Mouse (Mus musculus): Measurements from ENCODE around the gene Zbtb40. TPM values are rescaled to one million over a fixed set of nuclear protein-coding genes. Genes with fewer than 3 reads are reported as not detected.

Zbtb40 gene
- polyA plus RNA-seq (2014; fragmentation: Nextera tagmentation; extraction: Ambion mirVana) = 3.0 and 4.1 TPM in 2 replicates

DNA sequence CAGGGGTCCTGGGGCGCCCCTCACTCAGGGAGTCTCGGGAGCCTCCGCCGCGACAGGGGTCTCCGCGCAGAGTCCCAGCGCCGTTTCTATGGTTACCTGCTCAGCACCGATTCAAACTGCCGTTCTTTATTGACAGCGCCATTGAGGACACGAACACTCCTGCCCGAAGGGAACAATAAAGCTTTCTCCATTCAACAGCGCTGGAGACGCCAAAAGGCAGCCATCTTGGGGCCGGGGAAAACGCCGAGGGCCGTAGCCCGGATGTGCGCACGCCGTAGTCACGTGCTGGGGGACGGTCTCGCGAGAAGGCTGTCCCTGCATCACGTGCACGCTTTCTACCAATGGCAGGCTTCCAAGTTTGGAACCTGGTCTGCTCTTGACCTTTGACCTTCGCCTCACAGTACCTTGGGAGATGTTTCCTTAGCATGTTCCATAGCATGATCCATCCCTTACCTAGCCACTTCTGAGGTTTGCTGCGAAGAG, at the start of gene Zbtb40:
Gene Zbtb40 (minus strand): TSS at position 252 of the 483 bp plus-strand sequence.
- Histone ChIP-seq H3K9me3 (ENCODE audit: control insufficient read depth, low read length) (peaks cover 9% of the 10 kb centered on the region; the same call in 1 of the 2 replicates), H3K4me1 (ENCODE audit: control insufficient read depth, insufficient read depth, low read length) (peaks cover 19% of the 10 kb centered on the region), H3K36me3 (ENCODE audit: control insufficient read depth, insufficient read depth, low read length) (no peaks in the 10 kb centered on the region), H3K4me2 (ENCODE audit: low read depth, low read length) (peak within 1 kb of the TSS; percentile 71), H3K4me3 (ENCODE audit: low read depth, low read length) (peak within 1 kb of the TSS; percentile 95), H3K27me3 (replicated peaks; ENCODE audit: control insufficient read depth, insufficient read depth, low read length) (peaks cover 34% of the 10 kb centered on the region), H3K27ac (replicated peaks; ENCODE audit: low read depth, low read length) (peak within 1 kb of the TSS; percentile 70), H3K9ac (ENCODE audit: low read depth, low read length) (peak within 1 kb of the TSS; percentile 80)
- ATAC-seq (ENCODE audit: low read depth) = peak; percentile 96
- DNase-seq (ENCODE audit: low spot score) = peak; percentile 98
- WGBS = 1% methylated on average over 32 of the region's 32 CpGs

DNA sequence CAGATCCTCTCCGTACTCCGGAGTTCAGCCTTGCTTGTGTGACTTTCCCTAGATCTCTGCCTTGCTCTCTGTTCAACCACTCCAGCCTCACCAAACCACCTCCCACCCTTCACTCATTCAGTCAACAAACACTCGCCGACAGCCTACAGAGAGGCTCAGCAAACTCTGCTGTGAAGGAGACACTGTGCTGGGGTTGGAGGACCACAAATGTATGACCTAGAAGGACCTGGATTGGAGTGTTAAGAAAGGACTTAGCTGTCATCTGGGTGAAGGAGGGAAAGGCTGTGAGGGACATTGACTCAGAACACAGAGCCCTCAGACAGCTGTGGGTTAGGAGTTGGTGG, 49.4 kb upstream of the Zbtb40 start:
- no peaks in the 10 kb centered on the region for H3K36me3 ChIP-seq (ENCODE audit: control insufficient read depth, insufficient read depth, low read length)
- no peak overlapping the region for H3K9ac ChIP-seq (ENCODE audit: low read depth, low read length)
- no peaks in the 10 kb centered on the region for H3K27me3 ChIP-seq (replicated peaks; ENCODE audit: control insufficient read depth, insufficient read depth, low read length)
- whole genome bisulfite sequencing = 39% methylated on average over 4 of the region's 4 CpGs
- H3K27ac ChIP-seq (replicated peaks; ENCODE audit: low read depth, low read length) = 0 out of 2 replicates have a peak overlapping the region, but pooled peaks have one; percentile 3
- no peak for ATAC-seq (ENCODE audit: low read depth)
- H3K4me2 ChIP-seq (ENCODE audit: low read depth, low read length) = no peak overlapping the region
- no peak overlapping the region for H3K4me3 ChIP-seq (ENCODE audit: low read depth, low read length)
- H3K9me3 ChIP-seq (ENCODE audit: control insufficient read depth, low read length) = no peaks in the 10 kb centered on the region
- peaks cover 17% of the 10 kb centered on the region for H3K4me1 ChIP-seq (ENCODE audit: control insufficient read depth, insufficient read depth, low read length)
- no peak for DNase-seq (ENCODE audit: low spot score)

GRCm38 (mm10) chr4:137097246-137097983, 48.8 kb upstream of the Zbtb40 start:
- H3K4me3 ChIP-seq (ENCODE audit: low read depth, low read length) = no peak overlapping the region
- peak; percentile 74 for ATAC-seq (ENCODE audit: low read depth)

GRCm38 (mm10) chr4:137096353-137096752, 47.8 kb upstream of the Zbtb40 start:
- Histone ChIP-seq H3K27me3 (replicated peaks; ENCODE audit: control insufficient read depth, insufficient read depth, low read length) (no peaks in the 10 kb centered on the region), H3K4me1 (ENCODE audit: control insufficient read depth, insufficient read depth, low read length) (peaks cover 17% of the 10 kb centered on the region), H3K4me3 (ENCODE audit: low read depth, low read length) (no peak overlapping the region), H3K9me3 (ENCODE audit: control insufficient read depth, low read length) (0 out of 2 replicates have a peak, but pooled peaks cover 7% of the 10 kb centered on the region), H3K4me2 (ENCODE audit: low read depth, low read length) (no peak overlapping the region), H3K27ac (replicated peaks; ENCODE audit: low read depth, low read length) (0 out of 2 replicates have a peak overlapping the region, but pooled peaks have one; percentile 28), H3K36me3 (ENCODE audit: control insufficient read depth, insufficient read depth, low read length) (no peaks in the 10 kb centered on the region), H3K9ac (ENCODE audit: low read depth, low read length) (no peak overlapping the region)
- peak; percentile 65 for DNase-seq (ENCODE audit: low spot score)
- 33% methylated on average over 10 of the region's 10 CpGs for WGBS
- ATAC-seq (ENCODE audit: low read depth) = no peak

More at GRCm38 (mm10) chr4:137097246-137097983, 48.8 kb upstream of the Zbtb40 start:
- 57% methylated on average over 17 of the region's 17 CpGs for WGBS
- Histone ChIP-seq H3K9ac (ENCODE audit: low read depth, low read length) (no peak overlapping the region), H3K27me3 (replicated peaks; ENCODE audit: control insufficient read depth, insufficient read depth, low read length) (no peaks in the 10 kb centered on the region), H3K27ac (replicated peaks; ENCODE audit: low read depth, low read length) (0 out of 2 replicates have a peak overlapping the region, but pooled peaks have one; percentile 28), H3K9me3 (ENCODE audit: control insufficient read depth, low read length) (0 out of 2 replicates have a peak, but pooled peaks cover 4% of the 10 kb centered on the region), H3K36me3 (ENCODE audit: control insufficient read depth, insufficient read depth, low read length) (no peaks in the 10 kb centered on the region), H3K4me2 (ENCODE audit: low read depth, low read length) (no peak overlapping the region), H3K4me1 (ENCODE audit: control insufficient read depth, insufficient read depth, low read length) (peaks cover 17% of the 10 kb centered on the region)
- DNase-seq (ENCODE audit: low spot score) = peak; percentile 64

DNA sequence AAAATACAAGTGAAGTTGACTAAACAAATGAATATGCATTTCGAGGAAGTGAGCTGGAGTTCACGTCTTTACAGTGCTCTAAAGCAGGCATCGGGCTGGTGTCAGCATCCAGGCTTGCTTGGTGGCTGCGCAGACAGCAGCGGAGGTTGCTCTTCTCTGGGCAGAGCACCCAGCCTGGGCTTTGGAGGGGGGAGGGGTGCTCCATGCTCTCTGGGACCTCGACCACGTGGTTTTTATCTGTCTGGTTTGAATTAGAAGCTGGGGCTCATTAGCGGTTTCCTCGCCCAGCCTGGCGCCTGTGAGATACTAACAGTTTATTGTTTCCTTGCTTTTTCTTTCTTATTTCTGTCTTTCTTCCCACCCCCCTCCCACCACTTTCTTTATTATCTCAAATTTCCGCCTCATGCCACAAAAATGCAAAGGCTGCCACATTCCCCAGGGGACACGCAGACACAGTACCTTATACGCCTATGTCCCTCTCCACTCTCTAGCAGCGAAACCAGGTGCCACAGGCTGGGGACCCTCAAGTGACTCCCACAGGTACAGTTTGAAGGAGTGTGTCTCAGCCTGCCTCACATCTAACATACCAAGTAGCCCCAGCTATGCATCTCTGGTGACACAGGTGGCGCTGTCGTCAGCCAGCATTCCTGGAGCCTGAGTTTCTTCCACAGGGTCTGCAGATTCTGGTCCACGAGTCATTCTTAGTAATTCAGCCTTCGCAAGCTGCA, 36.6 kb upstream of the Zbtb40 start:
- DNase-seq (ENCODE audit: low spot score) = peak; percentile 73
- Histone ChIP-seq H3K4me3 (ENCODE audit: low read depth, low read length) (no peak overlapping the region), H3K27ac (replicated peaks; ENCODE audit: low read depth, low read length) (no peak overlapping the region), H3K4me2 (ENCODE audit: low read depth, low read length) (peak overlapping the region; percentile 31), H3K9me3 (ENCODE audit: control insufficient read depth, low read length) (no peaks in the 10 kb centered on the region), H3K27me3 (replicated peaks; ENCODE audit: control insufficient read depth, insufficient read depth, low read length) (no peaks in the 10 kb centered on the region), H3K9ac (ENCODE audit: low read depth, low read length) (no peak overlapping the region), H3K4me1 (ENCODE audit: control insufficient read depth, insufficient read depth, low read length) (peaks cover 9% of the 10 kb centered on the region), H3K36me3 (ENCODE audit: control insufficient read depth, insufficient read depth, low read length) (no peaks in the 10 kb centered on the region)
- peak; percentile 62 for ATAC-seq (ENCODE audit: low read depth)
- 19% methylated on average over 18 of the region's 18 CpGs for WGBS

DNA sequence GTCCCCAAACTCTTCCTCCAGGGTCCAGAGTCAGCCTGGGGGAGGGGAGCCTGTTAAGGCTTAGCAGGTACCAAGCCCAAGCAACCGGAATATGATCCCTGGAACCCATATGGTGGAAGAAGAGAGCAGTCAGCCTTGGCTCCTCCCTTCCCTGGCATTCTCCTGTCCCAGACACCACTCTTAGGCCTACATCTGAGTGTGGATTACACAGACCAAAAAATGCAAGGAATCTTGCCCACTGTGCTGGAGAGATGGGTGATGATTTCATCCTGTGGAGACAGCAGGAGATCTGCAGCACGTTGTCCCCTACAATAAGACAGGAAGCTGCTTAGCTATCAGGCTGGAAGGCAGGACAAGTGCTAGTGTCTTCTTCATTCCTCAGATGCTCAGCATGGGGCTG, 34.3 kb upstream of the Zbtb40 start:
- no peak for ATAC-seq (ENCODE audit: low read depth)

DNA sequence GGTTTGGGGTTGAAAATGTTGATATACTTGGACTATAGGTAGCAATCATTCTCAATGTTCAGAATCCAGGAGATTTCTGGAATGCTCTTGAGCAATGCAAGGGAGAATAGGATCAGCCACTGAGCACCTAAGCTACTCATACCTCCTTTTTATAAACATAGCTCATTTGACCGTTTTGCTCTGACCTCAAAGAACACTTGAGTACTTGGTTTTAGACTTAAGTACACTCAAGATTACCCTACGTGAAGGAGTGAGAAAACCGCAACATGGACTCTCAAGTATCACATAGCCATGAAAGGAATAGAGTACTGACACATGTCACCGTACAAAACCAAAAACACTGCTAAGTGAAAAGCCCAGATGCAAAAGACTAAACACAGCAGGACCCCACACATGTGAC, 32.8 kb upstream of the Zbtb40 start:
- ATAC-seq (ENCODE audit: low read depth) (no peak), DNase-seq (ENCODE audit: low spot score) (no peak)
- H3K4me3 ChIP-seq (ENCODE audit: low read depth, low read length) = no peak overlapping the region
- H3K27ac ChIP-seq (replicated peaks; ENCODE audit: low read depth, low read length) = no peak overlapping the region
- 83% methylated on average over 4 of the region's 4 CpGs for WGBS
- no peaks in the 10 kb centered on the region for H3K27me3 ChIP-seq (replicated peaks; ENCODE audit: control insufficient read depth, insufficient read depth, low read length)
- peaks cover 9% of the 10 kb centered on the region for H3K4me1 ChIP-seq (ENCODE audit: control insufficient read depth, insufficient read depth, low read length)
- no peak overlapping the region for H3K9ac ChIP-seq (ENCODE audit: low read depth, low read length)
- H3K36me3 ChIP-seq (ENCODE audit: control insufficient read depth, insufficient read depth, low read length) = no peaks in the 10 kb centered on the region
- H3K4me2 ChIP-seq (ENCODE audit: low read depth, low read length) = no peak overlapping the region
- H3K9me3 ChIP-seq (ENCODE audit: control insufficient read depth, low read length) = no peaks in the 10 kb centered on the region

More for the DNA sequence above, 34.3 kb upstream of the Zbtb40 start:
- no peak overlapping the region for H3K27ac ChIP-seq (replicated peaks; ENCODE audit: low read depth, low read length)
- no peaks in the 10 kb centered on the region for H3K27me3 ChIP-seq (replicated peaks; ENCODE audit: control insufficient read depth, insufficient read depth, low read length)
- no peak overlapping the region for H3K4me3 ChIP-seq (ENCODE audit: low read depth, low read length)
- H3K9ac ChIP-seq (ENCODE audit: low read depth, low read length) = no peak overlapping the region
- no peaks in the 10 kb centered on the region for H3K36me3 ChIP-seq (ENCODE audit: control insufficient read depth, insufficient read depth, low read length)
- H3K9me3 ChIP-seq (ENCODE audit: control insufficient read depth, low read length) = no peaks in the 10 kb centered on the region
- H3K4me1 ChIP-seq (ENCODE audit: control insufficient read depth, insufficient read depth, low read length) = peaks cover 9% of the 10 kb centered on the region
- WGBS = 31% methylated on average over 2 of the region's 2 CpGs
- H3K4me2 ChIP-seq (ENCODE audit: low read depth, low read length) = no peak overlapping the region
- peak; percentile 20 for DNase-seq (ENCODE audit: low spot score)

DNA sequence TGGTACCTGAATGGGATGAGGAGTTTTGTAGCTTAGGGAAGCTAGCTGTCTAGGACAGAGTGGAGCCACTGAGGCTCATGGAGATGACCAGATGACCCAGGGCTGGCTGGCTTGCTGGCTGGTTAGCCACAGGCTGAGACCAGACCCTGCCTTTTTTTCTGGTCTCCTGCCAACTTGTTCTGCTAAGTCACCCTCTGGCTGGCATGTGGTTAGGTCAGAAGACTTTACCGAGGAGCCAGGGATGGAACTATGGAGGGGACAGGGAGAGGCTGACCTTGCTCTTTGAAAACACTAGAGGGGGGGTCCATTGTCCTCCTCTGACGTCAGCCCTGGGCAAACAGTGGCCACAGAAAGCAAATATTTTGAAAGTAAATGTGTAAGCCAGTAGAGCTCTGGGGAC, 28.6 kb upstream of the Zbtb40 start:
- no peak overlapping the region for H3K27ac ChIP-seq (replicated peaks; ENCODE audit: low read depth, low read length)
- H3K9ac ChIP-seq (ENCODE audit: low read depth, low read length) = no peak overlapping the region
- 32% methylated on average over 2 of the region's 2 CpGs for WGBS
- H3K4me1 ChIP-seq (ENCODE audit: control insufficient read depth, insufficient read depth, low read length) = no peaks in the 10 kb centered on the region
- H3K9me3 ChIP-seq (ENCODE audit: control insufficient read depth, low read length) = no peaks in the 10 kb centered on the region
- no peak for DNase-seq (ENCODE audit: low spot score)
- no peak overlapping the region for H3K4me3 ChIP-seq (ENCODE audit: low read depth, low read length)
- H3K27me3 ChIP-seq (replicated peaks; ENCODE audit: control insufficient read depth, insufficient read depth, low read length) = no peaks in the 10 kb centered on the region
- no peak overlapping the region for H3K4me2 ChIP-seq (ENCODE audit: low read depth, low read length)
- no peak for ATAC-seq (ENCODE audit: low read depth)
- no peaks in the 10 kb centered on the region for H3K36me3 ChIP-seq (ENCODE audit: control insufficient read depth, insufficient read depth, low read length)

Measured in embryonic facial prominence, embryonic 14.5 days (tissue).